Mouse (Mus musculus): ENCODE data around the gene Cox20. TPM values are rescaled to one million over a fixed set of nuclear protein-coding genes. Genes with fewer than 3 reads are reported as not detected.
"Not testable (repeated sequence)": the region's sequence is repeated elsewhere in the genome, so short reads cannot be mapped to it uniquely, and the experiment has no call there.

The Cox20 gene
- polyA plus RNA-seq, 1 experiment from 2014 or later = 141 TPM

GRCm38 (mm10) chr1:178341435-178341834, 22.5 kb downstream of the Cox20 start:
- peaks cover 2% of the 10 kb centered on the region; the same call in 1 of the 2 replicates for H3K4me1 ChIP-seq (replicated peaks; ENCODE audit: control insufficient read depth, insufficient read depth, low read length)
- no peaks in the 10 kb centered on the region for H3K9me3 ChIP-seq (ENCODE audit: control insufficient read depth, low read length)
- H3K4me2 ChIP-seq (ENCODE audit: low read depth, low read length) = no peak overlapping the region
- ATAC-seq (ENCODE audit: low read depth) = no peak
- no peaks in the 10 kb centered on the region for H3K27me3 ChIP-seq (ENCODE audit: control insufficient read depth, insufficient read depth, low read depth, low read length)
- H3K4me3 ChIP-seq (ENCODE audit: low read length) = no peak overlapping the region
- no peak overlapping the region for H3K9ac ChIP-seq (ENCODE audit: low read length)
- no peaks in the 10 kb centered on the region for H3K36me3 ChIP-seq (ENCODE audit: control insufficient read depth, insufficient read depth, low read length)
- no peak overlapping the region for H3K27ac ChIP-seq (ENCODE audit: low read length)
- 78% methylated on average over 3 of the region's 3 CpGs for WGBS

- H3K4me1 ChIP-seq (replicated peaks; ENCODE audit: control insufficient read depth, insufficient read depth, low read length) = peaks cover 2% of the 10 kb centered on the region; the same call in 1 of the 2 replicates
- H3K4me3 ChIP-seq (ENCODE audit: low read length) = no peak overlapping the region
- no peak overlapping the region for H3K4me2 ChIP-seq (ENCODE audit: low read depth, low read length)
- 50% methylated on average over 1 of the region's 1 CpGs for WGBS
- ATAC-seq (ENCODE audit: low read depth) = no peak
- no peak overlapping the region for H3K9ac ChIP-seq (ENCODE audit: low read length)
- no peak overlapping the region for H3K27ac ChIP-seq (ENCODE audit: low read length)
- no peaks in the 10 kb centered on the region for H3K27me3 ChIP-seq (ENCODE audit: control insufficient read depth, insufficient read depth, low read depth, low read length)
- no peaks in the 10 kb centered on the region for H3K9me3 ChIP-seq (ENCODE audit: control insufficient read depth, low read length)
- H3K36me3 ChIP-seq (ENCODE audit: control insufficient read depth, insufficient read depth, low read length) = no peaks in the 10 kb centered on the region
Measured at GRCm38 (mm10) chr1:178342063-178342462, 23.1 kb downstream of the Cox20 start.

- Histone ChIP-seq H3K4me2 (ENCODE audit: low read depth, low read length) (no peak overlapping the region), H3K36me3 (ENCODE audit: control insufficient read depth, insufficient read depth, low read length) (no peaks in the 10 kb centered on the region), H3K9me3 (ENCODE audit: control insufficient read depth, low read length) (no peaks in the 10 kb centered on the region), H3K27me3 (ENCODE audit: control insufficient read depth, insufficient read depth, low read depth, low read length) (no peaks in the 10 kb centered on the region), H3K27ac (ENCODE audit: low read length) (no peak overlapping the region), H3K9ac (ENCODE audit: low read length) (no peak overlapping the region), H3K4me1 (replicated peaks; ENCODE audit: control insufficient read depth, insufficient read depth, low read length) (peaks cover 2% of the 10 kb centered on the region; the same call in 1 of the 2 replicates), H3K4me3 (ENCODE audit: low read length) (no peak overlapping the region)
- no peak for ATAC-seq (ENCODE audit: low read depth)
- WGBS = 70% methylated on average over 4 of the region's 5 CpGs
Measured at GRCm38 (mm10) chr1:178342612-178343011, 23.7 kb downstream of the Cox20 start.

- not testable (repeated sequence) for H3K4me1 ChIP-seq (replicated peaks; ENCODE audit: control insufficient read depth, insufficient read depth, low read length); ATAC-seq (ENCODE audit: low read depth); H3K27ac ChIP-seq (ENCODE audit: low read length); H3K4me3 ChIP-seq (ENCODE audit: low read length); H3K36me3 ChIP-seq (ENCODE audit: control insufficient read depth, insufficient read depth, low read length); H3K27me3 ChIP-seq (ENCODE audit: control insufficient read depth, insufficient read depth, low read depth, low read length); H3K9ac ChIP-seq (ENCODE audit: low read length); H3K9me3 ChIP-seq (ENCODE audit: control insufficient read depth, low read length); H3K4me2 ChIP-seq (ENCODE audit: low read depth, low read length)
- WGBS = 88% methylated on average over 10 of the region's 10 CpGs
Measured at GRCm38 (mm10) chr1:178344071-178344805, 25.3 kb downstream of the Cox20 start.

GRCm38 (mm10) chr1:178350792-178351191, 31.9 kb downstream of the Cox20 start:
- Histone ChIP-seq H3K9ac (ENCODE audit: low read length) (no peak overlapping the region), H3K9me3 (ENCODE audit: control insufficient read depth, low read length) (no peaks in the 10 kb centered on the region), H3K27ac (ENCODE audit: low read length) (no peak overlapping the region), H3K4me1 (replicated peaks; ENCODE audit: control insufficient read depth, insufficient read depth, low read length) (no peaks in the 10 kb centered on the region), H3K4me3 (ENCODE audit: low read length) (no peak overlapping the region), H3K36me3 (ENCODE audit: control insufficient read depth, insufficient read depth, low read length) (no peaks in the 10 kb centered on the region), H3K4me2 (ENCODE audit: low read depth, low read length) (no peak overlapping the region), H3K27me3 (ENCODE audit: control insufficient read depth, insufficient read depth, low read depth, low read length) (no peaks in the 10 kb centered on the region)
- ATAC-seq (ENCODE audit: low read depth) = no peak
- WGBS = 84% methylated on average over 2 of the region's 2 CpGs

GRCm38 (mm10) chr1:178351643-178352042, 32.7 kb downstream of the Cox20 start:
- no peak overlapping the region for H3K4me2 ChIP-seq (ENCODE audit: low read depth, low read length)
- H3K4me3 ChIP-seq (ENCODE audit: low read length) = no peak overlapping the region
- no peaks in the 10 kb centered on the region for H3K9me3 ChIP-seq (ENCODE audit: control insufficient read depth, low read length)
- ATAC-seq (ENCODE audit: low read depth) = no peak
- no peak overlapping the region for H3K9ac ChIP-seq (ENCODE audit: low read length)
- H3K27ac ChIP-seq (ENCODE audit: low read length) = no peak overlapping the region
- no peaks in the 10 kb centered on the region for H3K36me3 ChIP-seq (ENCODE audit: control insufficient read depth, insufficient read depth, low read length)
- H3K27me3 ChIP-seq (ENCODE audit: control insufficient read depth, insufficient read depth, low read depth, low read length) = no peaks in the 10 kb centered on the region
- H3K4me1 ChIP-seq (replicated peaks; ENCODE audit: control insufficient read depth, insufficient read depth, low read length) = no peaks in the 10 kb centered on the region

- Histone ChIP-seq H3K4me3 (ENCODE audit: low read length) (no peak overlapping the region), H3K9me3 (ENCODE audit: control insufficient read depth, low read length) (no peaks in the 10 kb centered on the region), H3K4me1 (replicated peaks; ENCODE audit: control insufficient read depth, insufficient read depth, low read length) (no peaks in the 10 kb centered on the region), H3K27me3 (ENCODE audit: control insufficient read depth, insufficient read depth, low read depth, low read length) (no peaks in the 10 kb centered on the region), H3K36me3 (ENCODE audit: control insufficient read depth, insufficient read depth, low read length) (no peaks in the 10 kb centered on the region), H3K9ac (ENCODE audit: low read length) (no peak overlapping the region), H3K27ac (ENCODE audit: low read length) (no peak overlapping the region), H3K4me2 (ENCODE audit: low read depth, low read length) (no peak overlapping the region)
- 50% methylated on average over 3 of the region's 3 CpGs for WGBS
- no peak for ATAC-seq (ENCODE audit: low read depth)
Measured at GRCm38 (mm10) chr1:178354576-178354975, 35.6 kb downstream of the Cox20 start.

- H3K9me3 ChIP-seq (ENCODE audit: control insufficient read depth, low read length) = no peaks in the 10 kb centered on the region
Measured at GRCm38 (mm10) chr1:178357776-178358710, 39.1 kb downstream of the Cox20 start.

GRCm38 (mm10) chr1:178360264-178360663, 41.3 kb downstream of the Cox20 start:
- WGBS = 83% methylated on average over 11 of the region's 11 CpGs
- Histone ChIP-seq H3K36me3 (ENCODE audit: control insufficient read depth, insufficient read depth, low read length) (no peaks in the 10 kb centered on the region), H3K4me3 (ENCODE audit: low read length) (no peak overlapping the region), H3K4me1 (replicated peaks; ENCODE audit: control insufficient read depth, insufficient read depth, low read length) (no peaks in the 10 kb centered on the region), H3K4me2 (ENCODE audit: low read depth, low read length) (no peak overlapping the region), H3K9ac (ENCODE audit: low read length) (no peak overlapping the region), H3K27me3 (ENCODE audit: control insufficient read depth, insufficient read depth, low read depth, low read length) (no peaks in the 10 kb centered on the region), H3K27ac (ENCODE audit: low read length) (no peak overlapping the region), H3K9me3 (ENCODE audit: control insufficient read depth, low read length) (no peaks in the 10 kb centered on the region)
- no peak for ATAC-seq (ENCODE audit: low read depth)

More at GRCm38 (mm10) chr1:178357776-178358710, 39.1 kb downstream of the Cox20 start:
- no peaks in the 10 kb centered on the region for H3K27me3 ChIP-seq (ENCODE audit: control insufficient read depth, insufficient read depth, low read depth, low read length)
- no peaks in the 10 kb centered on the region for H3K36me3 ChIP-seq (ENCODE audit: control insufficient read depth, insufficient read depth, low read length)
- 0 out of 2 replicates have a peak overlapping the region, but pooled peaks have one; percentile 15 for H3K27ac ChIP-seq (ENCODE audit: low read length)
- no peaks in the 10 kb centered on the region for H3K4me1 ChIP-seq (replicated peaks; ENCODE audit: control insufficient read depth, insufficient read depth, low read length)
- ATAC-seq (ENCODE audit: low read depth) = peak; percentile 38
- 59% methylated on average over 12 of the region's 12 CpGs for WGBS
- H3K9ac ChIP-seq (ENCODE audit: low read length) = no peak overlapping the region
- H3K4me2 ChIP-seq (ENCODE audit: low read depth, low read length) = no peak overlapping the region
- H3K4me3 ChIP-seq (ENCODE audit: low read length) = no peak overlapping the region

All from lung, embryonic 16.5 days (tissue).